Mouse (Mus musculus) CH12F3 (cell line): Measurements from ENCODE around the gene Cyp2j13.
"Not testable (repeated sequence)": the region's sequence is repeated elsewhere in the genome, so short reads cannot be mapped to it uniquely, and the experiment has no call there.

ENCODE experiments used
- in situ Hi-C: fragments of 300-500 bp; cut with MboI; formaldehyde crosslinking; loops from 2 replicates; pipeline ENCODE4 v1.14.3; 2020; ENCODE audit warnings: low sequenced_read_pairs

Cyp2j13 gene

DNA sequence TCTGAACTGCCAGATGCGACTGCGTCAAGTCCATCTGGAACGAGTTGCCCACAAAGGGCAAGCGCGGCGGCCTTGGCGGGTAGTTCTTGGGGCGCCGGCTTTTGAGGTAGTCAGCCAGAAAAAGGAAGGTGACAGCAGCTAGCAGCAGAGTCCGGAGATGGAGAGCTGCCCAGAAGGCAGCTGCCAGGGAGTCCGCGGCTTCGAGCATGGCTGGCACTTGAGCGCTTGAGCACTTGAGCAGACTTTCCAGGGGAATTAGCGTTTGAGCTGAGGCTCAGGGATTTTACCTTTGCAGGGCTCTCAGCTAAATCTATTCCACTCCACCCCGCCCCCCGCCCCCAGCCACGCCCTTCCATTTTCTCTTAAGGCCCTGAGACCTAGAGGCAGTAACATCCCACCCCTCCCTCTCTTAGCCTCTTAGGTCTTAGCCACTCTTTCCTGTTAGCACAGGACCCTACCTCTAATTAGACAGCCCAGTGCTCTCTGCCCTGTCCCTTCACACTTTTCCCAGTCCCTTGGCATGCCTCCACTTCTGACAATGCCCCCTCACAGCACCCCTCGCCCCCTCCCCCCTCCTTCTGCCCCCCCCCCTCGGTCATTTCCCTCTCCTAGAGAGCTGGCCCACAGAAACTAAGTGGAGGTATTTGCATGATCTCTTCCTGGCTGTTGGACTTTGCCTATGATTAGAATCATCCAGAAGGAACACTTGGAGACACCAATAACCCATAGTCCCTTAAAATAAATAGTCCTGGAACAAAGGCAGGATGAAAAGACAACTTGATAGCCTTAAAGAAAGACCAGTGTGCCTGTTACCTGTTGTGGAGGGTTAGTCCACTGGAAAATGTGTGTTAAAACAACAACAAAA, at the start of gene Cyp2j13:
Gene Cyp2j13, minus strand, starts transcription at position 286 of the 865 bp plus-strand sequence.
- in situ Hi-C loops, result no loop called here

DNA sequence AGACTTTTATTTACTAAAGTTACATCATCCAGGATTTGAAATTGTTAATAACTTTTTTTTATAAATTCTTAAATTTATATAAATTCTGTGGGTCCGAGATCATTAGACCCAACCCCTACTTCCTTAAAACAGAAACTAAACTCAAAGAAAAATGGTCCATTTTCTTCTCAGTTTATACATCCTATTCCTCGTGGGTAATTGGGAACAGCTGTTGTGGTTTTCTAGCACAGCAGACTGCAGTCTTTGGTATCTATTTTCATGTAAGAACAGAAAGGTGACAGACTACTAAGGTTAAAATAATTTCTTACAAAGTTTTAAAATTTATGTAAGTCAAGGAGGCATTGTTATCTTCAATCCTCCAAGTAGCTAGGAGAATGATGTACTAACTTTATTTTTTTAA, 19.5 kb upstream of the Cyp2j13 start:
- in situ Hi-C loops, result no loop called here

DNA sequence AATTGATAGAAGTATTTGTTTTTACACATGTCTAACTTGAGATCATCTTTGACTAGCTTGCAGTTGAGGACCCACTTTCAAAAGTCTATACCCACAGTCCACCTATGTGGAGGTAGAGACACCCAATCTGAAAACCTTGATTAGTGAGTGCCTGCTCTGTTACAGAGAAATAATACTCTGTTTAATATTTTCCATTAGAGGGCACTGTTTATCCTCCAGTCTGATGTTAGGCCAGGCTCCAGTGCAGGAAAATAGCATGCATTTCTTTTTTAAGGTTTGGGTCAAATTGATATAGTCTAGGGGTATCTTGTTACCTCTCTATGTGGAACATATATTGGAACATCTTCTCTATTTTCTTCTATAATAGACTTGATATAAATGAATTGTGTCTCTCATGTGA, 14.5 kb upstream of the Cyp2j13 start:
- in situ Hi-C loops, result no loop called here

- in situ Hi-C loops, result not testable (repeated sequence)
Measured at GRCm38 (mm10) chr4:96089356-96090048, 12.2 kb upstream of the Cyp2j13 start.

- in situ Hi-C loops, result no loop called here
Measured at GRCm38 (mm10) chr4:96078308-96078707, 962 bp upstream of the Cyp2j13 start.

GRCm38 (mm10) chr4:96062045-96062444, 15.3 kb downstream of the Cyp2j13 start:
- in situ Hi-C loops, result no loop called here

GRCm38 (mm10) chr4:96060106-96060505, 17.2 kb downstream of the Cyp2j13 start:
- in situ Hi-C loops, result no loop called here

GRCm38 (mm10) chr4:96028412-96028811, 48.9 kb downstream of the Cyp2j13 start:
- in situ Hi-C loops, result no loop called here

DNA sequence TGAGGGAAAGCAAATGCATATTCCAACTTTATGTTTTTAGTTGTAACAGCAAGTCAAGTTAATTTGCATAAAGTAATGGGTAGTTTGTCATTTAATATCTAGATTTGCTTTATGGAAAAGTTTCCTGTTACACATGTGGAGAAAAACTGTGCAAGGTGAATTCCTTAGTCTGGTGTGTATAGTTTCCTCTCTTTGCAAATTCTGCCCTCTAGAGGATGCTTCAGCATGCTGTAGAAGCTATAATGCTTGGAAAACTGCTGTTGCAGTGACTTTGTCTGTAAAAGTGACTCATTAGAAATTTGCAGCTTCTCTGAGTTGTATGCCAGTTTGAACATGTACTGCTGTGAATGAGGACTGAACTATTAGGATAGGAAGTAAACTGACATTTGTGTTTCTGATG, 54.5 kb downstream of the Cyp2j13 start:
- in situ Hi-C loops, result no loop called here

DNA sequence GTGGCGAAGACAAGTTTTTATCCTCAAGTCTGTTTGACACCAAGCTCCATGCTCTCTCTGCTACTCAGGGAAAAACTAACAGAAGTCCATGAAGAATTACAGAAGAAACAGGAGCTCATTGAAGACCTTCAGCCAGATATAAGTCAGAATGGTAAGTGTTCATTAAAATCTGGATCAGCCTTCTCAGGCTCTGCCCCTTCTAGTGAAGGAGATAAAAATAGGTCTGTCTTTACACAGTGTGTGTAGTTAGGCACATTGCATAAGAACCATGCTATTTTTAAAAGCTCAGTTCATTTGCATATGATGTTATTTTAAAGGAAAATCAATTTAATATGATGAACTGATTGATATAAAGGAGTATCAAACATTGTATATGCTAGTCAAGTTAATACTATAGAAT, 60.5 kb downstream of the Cyp2j13 start:
- in situ Hi-C loops, result no loop called here

DNA sequence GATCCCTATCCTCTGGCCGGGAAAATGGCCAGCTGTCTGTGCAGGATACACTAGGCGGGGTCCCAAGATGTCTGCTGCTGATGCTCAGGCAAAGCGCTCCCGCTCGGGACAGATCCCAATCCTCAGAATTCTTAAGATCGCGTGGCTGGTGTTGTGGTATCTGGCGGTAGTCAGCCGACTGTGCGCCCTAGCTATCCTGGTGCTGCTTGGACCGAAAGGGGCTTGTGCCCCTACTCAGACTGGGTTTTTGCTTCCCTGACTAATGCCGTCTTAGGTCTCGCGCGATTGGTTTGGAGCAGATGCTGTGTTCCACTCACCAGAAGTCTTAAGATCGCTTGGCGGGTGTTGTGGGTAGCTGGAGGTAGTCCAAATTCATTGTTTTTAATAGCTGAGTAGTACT, 95.1 kb downstream of the Cyp2j13 start:
- in situ Hi-C loops, result not testable (repeated sequence)
